Mouse (Mus musculus) cerebellum, adult 2 months (tissue): Measurements from ENCODE around the gene Ltbp1. TPM values are rescaled to one million over a fixed set of nuclear protein-coding genes. Genes with fewer than 3 reads are reported as not detected.

ENCODE experiments used
- DNase-seq, 2 experiments: peaks; one replicate each; pipeline ENCODE4 v3.0.0; 2021
- H3K27ac ChIP-seq: fragments of 200-500 bp; 2 replicates; pipeline ENCODE4 v1.5.1; 2012; ENCODE audit warnings: low read length, control low read depth, inconsistent platforms; ENCODE audit not compliant: insufficient read depth
- H3K27me3 ChIP-seq: fragments of 200-500 bp; 2 replicates; pipeline ENCODE4 v1.6.1; 2012; ENCODE audit warnings: inconsistent platforms, mild to moderate bottlenecking, low read length, moderate library complexity; ENCODE audit not compliant: control insufficient read depth, insufficient read depth
- H3K4me1 ChIP-seq: fragments of 200-500 bp; 2 replicates; pipeline ENCODE4 v1.6.1; 2011; ENCODE audit warnings: low read length; ENCODE audit not compliant: control insufficient read depth, insufficient read depth
- H3K4me3 ChIP-seq: fragments of 200-500 bp; replicated peaks from 2 replicates; pipeline ENCODE3; 2011; ENCODE audit warnings: mild to moderate bottlenecking, low read depth, low read length, control low read depth; ENCODE audit not compliant: insufficient read depth
- CTCF ChIP-seq: fragments of 200-500 bp; IDR thresholded peaks from 2 replicates; pipeline ENCODE4 v1.5.1; 2011; ENCODE audit warnings: low read depth, mild to moderate bottlenecking, control low read depth, low read length, moderate library complexity, borderline replicate concordance; ENCODE audit not compliant: insufficient read depth
- POLR2A ChIP-seq: fragments of 200-500 bp; IDR thresholded peaks from 2 replicates; pipeline ENCODE4 v1.6.1; 2011; ENCODE audit warnings: low read length, control low read depth, borderline replicate concordance; ENCODE audit not compliant: insufficient read depth
- WGBS: fragments of 180-500 bp; shearing (Covaris S2); methylation state at CpG from one replicate; pipeline ENCODE4 v1.1.7; 2018; 5-methylcytosine and 5-hydroxymethylcytosine counted together
- polyA plus RNA-seq: library from polyadenylated mRNA; depleted of rRNA; stranded (reverse); fragments of >200 nt; gene quantifications from 2 replicates; pipeline ENCODE4 v1.2.3, GENCODE M21; 2012

Ltbp1 gene
- polyA plus RNA-seq, 1 experiment, result 1.8 TPM

DNA sequence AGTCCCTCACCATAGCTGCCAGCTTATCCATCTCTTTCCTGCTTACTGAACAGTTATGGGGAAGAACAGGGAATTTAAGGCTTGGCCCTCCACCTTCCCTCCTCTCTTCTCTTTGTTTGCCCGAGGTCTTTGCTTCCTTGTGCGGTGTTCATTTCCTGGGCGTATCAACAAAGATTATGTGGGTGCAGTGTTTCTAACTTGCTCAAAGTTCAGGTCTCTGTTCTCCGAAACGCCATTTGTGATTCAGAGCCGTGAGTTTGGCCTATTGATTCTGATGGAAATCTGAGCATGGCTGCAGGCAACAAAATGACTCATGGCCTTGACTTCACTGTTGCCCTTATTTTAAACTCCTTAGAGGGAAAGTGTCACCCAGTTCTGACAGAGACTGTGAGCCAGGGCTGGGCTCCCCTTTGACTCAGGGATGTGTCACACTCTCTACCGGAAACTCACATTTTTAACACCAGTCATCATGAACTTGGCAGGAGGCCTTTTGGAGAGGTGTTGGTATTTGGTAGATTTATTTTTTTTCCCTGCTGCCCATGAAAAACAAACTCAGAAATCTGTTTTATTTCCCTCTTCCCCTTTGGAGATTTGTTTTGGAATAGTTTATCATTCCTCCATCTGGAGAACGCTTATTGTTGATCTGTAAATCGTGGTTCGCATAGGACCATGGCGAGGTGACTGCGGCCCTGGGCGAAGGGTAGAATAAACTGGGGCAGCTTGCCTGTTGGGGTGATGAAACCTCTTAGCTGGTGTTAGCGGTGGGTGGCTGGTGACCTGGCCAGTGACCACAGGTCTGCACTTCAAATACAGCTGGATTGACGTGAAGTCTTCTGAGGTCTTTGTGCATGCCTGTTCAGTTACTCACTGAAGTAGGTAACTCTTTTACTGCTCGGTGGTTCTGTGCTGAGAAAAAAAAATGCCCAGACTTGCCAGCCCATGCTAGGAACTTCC lies 105.2 kb downstream of the Ltbp1 start:
- H3K27me3 ChIP-seq, result no peaks in the 10 kb centered on the region
- 92% methylated on average over 16 of the region's 16 CpGs for WGBS
- TF ChIP-seq CTCF (no peak), POLR2A (no peak)

GRCm38 (mm10) chr17:75115594-75115993 lies 110.2 kb downstream of the Ltbp1 start:
- TF ChIP-seq CTCF, result no peak
- no peak for TF ChIP-seq POLR2A
- Histone ChIP-seq H3K27ac (no peak overlapping the region), H3K4me1 (no peaks in the 10 kb centered on the region), H3K4me3 (no peak overlapping the region), H3K27me3 (no peaks in the 10 kb centered on the region)
- no peak for DNase-seq
- 83% methylated on average over 8 of the region's 8 CpGs for WGBS

More for the DNA sequence above, 105.2 kb downstream of the Ltbp1 start:
- Histone ChIP-seq H3K4me3 (no peak overlapping the region), H3K4me1 (no peaks in the 10 kb centered on the region), H3K27ac (no peak overlapping the region)
- no peak for DNase-seq

DNA sequence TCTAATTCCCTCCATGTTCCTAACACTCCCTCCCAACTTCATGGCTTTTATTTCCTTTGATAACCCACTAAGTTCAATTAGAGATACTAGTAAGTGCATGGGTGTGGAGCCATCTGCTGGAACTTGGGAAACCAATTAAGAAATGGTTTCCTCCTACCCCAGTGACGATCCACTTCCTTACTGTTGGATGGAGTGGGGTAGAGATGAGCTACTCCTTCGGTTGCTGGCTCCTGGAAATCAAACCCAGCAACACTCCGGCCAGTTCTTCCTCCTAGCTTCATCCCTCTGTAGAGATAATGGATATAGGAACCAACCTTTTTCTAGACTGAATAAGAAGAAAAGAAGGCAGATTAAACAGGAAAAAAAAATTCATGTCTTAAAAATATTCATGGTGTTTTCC lies 113.5 kb downstream of the Ltbp1 start:
- WGBS, result 94% methylated on average over 3 of the region's 3 CpGs
- no peaks in the 10 kb centered on the region for H3K4me1 ChIP-seq
- no peak overlapping the region for H3K4me3 ChIP-seq
- no peak overlapping the region for H3K27ac ChIP-seq
- no peaks in the 10 kb centered on the region for H3K27me3 ChIP-seq
- TF ChIP-seq CTCF (no peak), POLR2A (no peak)
- no peak for DNase-seq

DNA sequence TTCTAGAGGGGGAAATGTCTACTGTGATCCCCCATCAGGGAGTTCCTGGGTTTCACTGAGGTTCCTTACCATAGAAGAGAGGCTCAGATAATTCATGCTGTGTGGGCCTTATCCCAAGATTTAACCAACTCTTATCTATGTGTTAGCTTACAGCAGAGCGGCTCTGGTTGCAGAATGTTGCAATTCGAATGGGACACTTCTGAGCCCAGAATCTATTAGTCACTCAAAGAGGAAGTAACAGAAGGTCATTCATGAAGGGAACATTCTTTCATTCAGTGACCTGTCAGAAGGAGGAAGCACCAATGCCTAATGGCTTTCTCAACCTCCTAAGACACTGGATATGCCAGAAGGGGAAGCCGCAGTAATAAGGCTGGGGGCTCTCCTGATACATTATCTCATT lies 114.1 kb downstream of the Ltbp1 start:
- Histone ChIP-seq H3K4me3 (no peak overlapping the region), H3K27ac (no peak overlapping the region), H3K27me3 (no peaks in the 10 kb centered on the region), H3K4me1 (no peaks in the 10 kb centered on the region)
- TF ChIP-seq CTCF (no peak), POLR2A (no peak)
- DNase-seq, result no peak
- WGBS, result 78% methylated on average over 3 of the region's 3 CpGs

DNA sequence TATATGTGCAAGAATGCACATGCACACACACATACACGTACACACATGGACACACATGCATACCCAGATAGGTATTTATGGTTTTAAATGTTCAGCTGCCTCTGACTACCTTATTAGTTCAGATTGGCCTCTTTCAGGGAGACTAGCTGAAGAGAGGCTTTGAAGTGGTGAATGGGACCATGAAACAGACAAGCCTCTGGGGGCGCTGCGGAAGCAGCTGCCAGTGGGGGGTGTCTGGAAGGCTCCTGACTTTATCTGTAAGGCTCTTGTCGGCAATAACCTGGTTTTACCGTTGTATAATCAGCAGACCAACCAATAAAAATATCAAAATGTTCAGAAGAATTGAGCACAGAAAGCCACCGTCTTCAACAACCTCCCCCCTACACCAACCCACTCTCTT lies 114.7 kb downstream of the Ltbp1 start:
- no peaks in the 10 kb centered on the region for H3K4me1 ChIP-seq
- DNase-seq, result no peak
- H3K27me3 ChIP-seq, result no peaks in the 10 kb centered on the region
- no peak overlapping the region for H3K27ac ChIP-seq
- no peak overlapping the region for H3K4me3 ChIP-seq
- 33% methylated on average over 6 of the region's 6 CpGs for WGBS
- TF ChIP-seq POLR2A, result no peak
- no peak for TF ChIP-seq CTCF

DNA sequence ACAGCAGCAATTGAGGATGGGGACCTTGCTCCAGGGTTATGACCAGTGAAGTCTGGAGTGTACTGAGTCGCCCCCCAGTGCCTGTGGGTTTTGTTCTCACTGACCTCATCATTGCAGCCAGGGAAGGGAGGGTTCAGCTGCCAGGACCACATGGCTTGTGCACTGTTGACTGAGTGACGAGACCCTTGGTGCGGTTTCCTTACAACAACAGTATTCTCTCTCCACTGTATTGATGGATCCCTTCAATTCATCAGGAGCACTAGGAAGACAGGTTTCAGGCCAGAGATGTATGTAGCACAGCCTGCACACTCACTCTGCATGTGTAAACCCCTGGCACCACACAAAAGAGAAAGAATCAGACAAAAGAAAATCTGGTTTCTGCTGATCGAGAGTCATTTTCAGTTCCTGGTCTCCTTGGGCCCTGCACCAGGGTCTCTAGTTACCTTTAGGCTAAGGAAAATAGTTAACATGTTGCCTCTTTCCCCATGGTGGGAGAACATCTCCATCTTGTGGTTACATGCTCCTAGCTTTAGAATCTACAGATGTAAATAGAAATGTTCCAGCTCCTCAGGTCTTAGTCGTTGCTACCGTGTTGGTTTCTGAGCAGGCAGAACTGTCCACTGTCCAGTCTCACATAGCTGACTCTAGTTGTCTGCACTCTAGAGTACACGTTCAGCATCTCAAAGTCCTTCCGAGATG lies 117.4 kb downstream of the Ltbp1 start:
- no peak for TF ChIP-seq POLR2A
- TF ChIP-seq CTCF, result no peak
- WGBS, result 71% methylated on average over 8 of the region's 8 CpGs
- no peak for DNase-seq
- Histone ChIP-seq H3K4me3 (no peak overlapping the region), H3K4me1 (no peaks in the 10 kb centered on the region), H3K27ac (no peak overlapping the region), H3K27me3 (no peaks in the 10 kb centered on the region)

- 61% methylated on average over 8 of the region's 8 CpGs for WGBS
- no peak for DNase-seq
Observed at GRCm38 (mm10) chr17:75128337-75128935, 123.1 kb downstream of the Ltbp1 start.

GRCm38 (mm10) chr17:75133983-75134382 lies 128.6 kb downstream of the Ltbp1 start:
- H3K27me3 ChIP-seq, result no peaks in the 10 kb centered on the region
- DNase-seq, result no peak
- WGBS, result 92% methylated on average over 4 of the region's 4 CpGs
- H3K27ac ChIP-seq, result no peak overlapping the region
- TF ChIP-seq CTCF, result no peak
- TF ChIP-seq POLR2A, result no peak
- no peak overlapping the region for H3K4me3 ChIP-seq
- no peaks in the 10 kb centered on the region for H3K4me1 ChIP-seq

More at GRCm38 (mm10) chr17:75128337-75128935, 123.1 kb downstream of the Ltbp1 start:
- no peaks in the 10 kb centered on the region for H3K27me3 ChIP-seq
- TF ChIP-seq POLR2A, result no peak
- no peak overlapping the region for H3K27ac ChIP-seq
- no peaks in the 10 kb centered on the region for H3K4me1 ChIP-seq
- H3K4me3 ChIP-seq, result no peak overlapping the region
